Mouse (Mus musculus) CD4-positive, CD25-positive, alpha-beta regulatory T cell, adult 4 months (primary cell): ENCODE data around the gene Coro2b. TPM values are rescaled to one million over a fixed set of nuclear protein-coding genes. Genes with fewer than 3 reads are reported as not detected.

ENCODE experiments used
- ATAC-seq: one replicate; pipeline ENCODE4 v1.8.0; 2017
- polyA plus RNA-seq, 2 experiments: library from polyadenylated mRNA; unstranded; fragments of 100-300 nt; shearing (Covaris generic); gene quantifications; one replicate each; pipeline ENCODE4 v1.2.1; 2017

Coro2b gene
- polyA plus RNA-seq, 2 experiments from 2014 or later, result 2.7 to 3.6 TPM

DNA sequence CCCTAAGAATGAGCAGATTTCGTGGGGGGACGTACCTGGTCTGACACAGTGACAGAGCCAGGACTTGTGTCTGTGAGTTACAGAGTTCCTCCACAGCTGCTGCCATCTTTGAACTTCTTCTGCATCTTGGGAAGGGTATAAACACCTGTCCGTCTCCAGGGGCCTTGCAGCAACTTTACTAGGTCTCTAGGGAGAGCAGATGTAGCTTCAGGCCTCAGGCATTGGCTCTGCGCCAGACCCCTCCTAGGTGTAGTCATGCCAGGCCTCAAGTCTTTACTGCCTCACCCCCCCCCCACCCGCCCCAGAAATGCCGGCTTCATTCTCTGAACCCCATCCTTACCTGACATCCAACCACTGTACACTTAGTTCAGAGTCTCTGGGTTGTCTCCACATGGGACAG is 1.1 kb upstream of the Coro2b start:
- ATAC-seq, result no peak

DNA sequence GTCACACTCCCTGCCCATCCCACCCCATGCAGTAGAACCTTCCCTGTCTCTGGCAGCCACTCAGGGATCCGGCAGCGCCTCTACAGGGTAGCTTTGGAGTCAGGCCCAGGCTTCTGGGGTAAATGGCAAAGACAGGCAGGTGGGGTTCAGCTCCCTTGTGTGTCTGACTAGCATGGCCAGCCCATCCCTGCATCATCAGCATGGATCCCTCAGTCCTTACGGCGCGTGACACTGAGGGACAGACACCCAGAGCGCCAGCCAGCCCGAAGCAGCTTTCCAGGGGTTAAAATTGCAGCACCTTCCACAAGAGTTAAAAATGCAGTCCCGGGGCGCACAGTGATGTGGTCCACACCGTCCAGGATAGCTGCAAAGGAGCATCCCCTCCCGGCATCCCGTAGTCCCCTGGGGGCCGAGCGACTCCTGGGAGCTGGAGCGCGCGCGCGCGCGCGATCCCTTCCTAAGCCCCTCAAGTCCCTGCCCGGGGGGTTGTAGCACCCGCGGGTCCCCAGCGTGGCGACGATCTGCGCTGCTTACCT is 657 bp downstream of the Coro2b start:
- no peak for ATAC-seq

DNA sequence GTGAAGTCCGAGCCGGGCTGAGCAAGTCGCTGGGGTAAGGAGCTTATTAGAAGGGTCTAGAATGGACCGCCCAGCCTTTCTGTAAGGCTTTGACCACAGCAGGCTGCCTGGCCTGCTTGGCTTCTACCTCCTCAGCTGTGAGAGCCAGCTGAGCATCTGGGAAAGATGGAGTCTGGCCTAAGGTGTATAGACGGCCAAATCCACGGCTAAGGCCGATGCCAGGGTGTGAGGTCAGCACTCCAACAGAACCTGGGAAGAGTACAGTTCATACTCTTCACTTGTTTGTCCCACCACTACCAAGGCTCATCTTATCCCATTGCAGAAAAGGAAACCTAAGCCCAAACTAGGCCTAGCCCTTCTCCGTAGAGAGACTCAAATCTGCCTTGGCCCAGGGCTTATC is 1.3 kb downstream of the Coro2b start:
- no peak for ATAC-seq

DNA sequence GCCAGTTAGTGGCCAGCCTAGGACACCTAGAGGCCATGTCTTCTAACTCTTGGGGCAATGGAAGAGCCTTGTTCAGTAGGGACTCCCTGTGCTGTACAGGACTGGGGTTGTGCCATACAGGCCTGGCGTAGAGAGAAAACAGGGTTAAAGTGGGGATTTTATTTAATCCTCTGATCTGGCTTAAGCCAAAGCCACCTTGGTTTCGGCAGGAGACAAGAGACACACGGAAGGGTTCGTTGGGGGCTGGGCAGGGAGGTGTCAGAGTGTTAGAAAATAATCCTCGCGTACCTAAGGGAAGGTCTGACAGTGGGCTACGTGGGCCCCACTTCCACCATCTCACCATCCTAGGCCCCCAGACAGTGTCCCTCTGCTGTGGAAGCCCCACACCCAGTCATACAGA is 2.2 kb downstream of the Coro2b start:
- no peak for ATAC-seq

DNA sequence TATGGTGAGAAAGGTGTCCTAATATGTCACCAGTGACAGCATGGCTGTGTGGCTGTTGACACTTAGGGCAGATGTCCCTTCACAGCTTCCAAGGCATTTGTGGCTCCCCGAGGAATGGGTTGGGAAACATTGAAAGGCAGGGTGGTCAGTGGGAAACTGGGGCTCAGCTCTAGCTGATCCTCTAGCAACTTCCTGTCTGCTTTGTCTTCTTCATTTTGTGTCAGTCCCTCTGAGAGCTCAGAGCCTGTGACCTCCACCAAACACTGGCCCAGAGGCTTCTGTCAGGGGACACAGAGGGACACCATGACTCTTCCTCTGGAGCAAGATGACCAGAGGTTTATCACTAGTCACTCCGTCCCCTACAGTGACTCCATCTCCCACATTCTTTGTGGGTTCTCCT is 2.7 kb downstream of the Coro2b start:
- ATAC-seq, result no peak

DNA sequence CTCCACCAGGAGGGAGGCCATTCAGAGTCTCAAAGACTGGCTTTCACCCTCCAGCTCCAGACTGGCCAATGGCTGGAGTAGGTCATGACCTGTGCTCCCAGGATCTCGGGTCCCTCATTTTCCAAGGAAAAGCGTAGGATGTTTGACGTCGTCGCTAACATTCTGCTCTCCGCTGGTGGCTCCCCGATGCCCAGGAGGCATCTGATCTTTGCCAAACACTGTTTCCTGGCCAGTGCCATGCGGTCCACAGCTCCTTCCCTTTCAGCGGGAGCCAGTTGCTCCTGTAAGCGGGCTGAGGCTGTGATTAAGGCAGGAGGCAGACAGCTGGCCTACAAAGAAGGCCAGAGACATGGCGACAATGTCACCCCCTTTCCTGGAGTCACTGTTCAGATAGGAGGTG is 4.0 kb downstream of the Coro2b start:
- ATAC-seq, result no peak

DNA sequence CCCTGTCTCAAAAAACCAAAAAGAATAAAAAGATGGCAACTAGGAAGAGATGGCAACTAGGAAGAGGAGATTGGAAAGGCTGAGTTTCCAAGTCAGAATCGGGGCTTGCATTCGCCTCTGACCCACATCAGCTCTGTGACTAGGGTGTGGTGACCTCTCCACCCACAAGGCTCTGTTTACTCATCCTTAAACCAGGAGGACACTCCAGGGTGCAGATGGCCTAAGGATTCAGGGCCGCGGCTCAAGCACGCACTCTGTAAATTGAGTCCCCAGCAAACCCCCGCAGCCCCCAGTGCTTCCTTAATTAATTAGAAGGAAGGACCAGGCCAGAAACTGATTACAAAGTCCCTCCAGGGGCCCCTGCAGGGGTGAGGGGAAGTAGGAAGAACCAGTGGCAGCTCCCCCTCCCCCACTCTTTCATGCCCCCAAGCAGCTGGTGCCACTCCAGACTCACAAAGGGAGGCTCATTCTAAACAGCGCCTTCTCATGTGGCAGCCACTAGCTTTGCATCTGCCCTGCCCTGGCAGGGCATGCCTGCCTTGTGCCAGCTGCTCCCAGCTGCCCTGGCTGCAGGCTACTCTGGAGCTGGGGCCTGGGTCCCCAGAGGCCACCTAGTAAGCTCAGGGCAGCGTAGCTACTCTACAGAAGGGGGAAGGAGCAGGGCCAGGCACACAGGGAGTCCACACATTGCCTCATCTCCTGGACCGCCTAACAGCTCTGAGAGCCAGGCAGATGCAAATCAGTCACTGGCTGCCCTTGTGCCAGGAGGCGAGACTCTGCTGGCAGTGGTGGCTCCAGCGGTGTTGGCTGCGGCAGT is 5.2 kb downstream of the Coro2b start:
- no peak for ATAC-seq

DNA sequence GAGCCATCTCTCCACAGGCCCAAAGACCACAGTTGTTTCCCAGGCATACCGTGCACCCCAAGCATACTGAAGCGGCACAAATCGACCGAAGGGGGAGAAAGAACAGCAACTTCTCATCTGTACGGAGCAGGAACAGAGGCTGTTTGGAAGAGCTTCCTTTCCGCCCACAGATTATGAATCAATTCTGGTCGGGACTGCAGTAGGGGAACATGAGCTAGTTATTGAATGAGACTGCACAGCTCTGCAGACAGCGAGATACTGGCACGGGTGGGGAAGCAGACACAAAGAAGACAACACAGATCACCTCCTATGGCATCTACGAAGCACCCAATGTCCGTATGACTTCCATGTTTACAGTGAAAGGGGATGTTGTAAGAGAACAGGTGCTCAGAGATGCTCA is 8.3 kb downstream of the Coro2b start:
- ATAC-seq, result no peak

DNA sequence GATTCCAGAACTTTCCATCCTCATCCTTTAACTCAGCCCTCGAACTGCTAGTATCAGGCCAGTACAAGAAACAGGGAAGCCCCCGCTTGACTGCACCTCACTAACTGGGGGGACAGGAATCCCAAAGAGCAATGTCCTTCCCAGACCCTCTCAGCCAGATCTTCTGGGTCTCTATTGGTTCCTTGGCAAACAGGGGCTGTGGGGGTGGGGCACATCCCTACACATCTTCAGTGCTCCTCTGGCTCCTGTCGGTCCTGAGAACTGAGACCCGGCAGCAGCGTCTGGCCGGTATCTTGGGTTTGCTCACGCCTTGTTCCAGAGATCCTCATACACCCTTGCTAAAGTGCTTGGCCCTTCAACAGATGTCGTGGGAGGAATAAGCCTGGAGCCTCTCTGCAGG is 10.0 kb downstream of the Coro2b start:
- no peak for ATAC-seq

DNA sequence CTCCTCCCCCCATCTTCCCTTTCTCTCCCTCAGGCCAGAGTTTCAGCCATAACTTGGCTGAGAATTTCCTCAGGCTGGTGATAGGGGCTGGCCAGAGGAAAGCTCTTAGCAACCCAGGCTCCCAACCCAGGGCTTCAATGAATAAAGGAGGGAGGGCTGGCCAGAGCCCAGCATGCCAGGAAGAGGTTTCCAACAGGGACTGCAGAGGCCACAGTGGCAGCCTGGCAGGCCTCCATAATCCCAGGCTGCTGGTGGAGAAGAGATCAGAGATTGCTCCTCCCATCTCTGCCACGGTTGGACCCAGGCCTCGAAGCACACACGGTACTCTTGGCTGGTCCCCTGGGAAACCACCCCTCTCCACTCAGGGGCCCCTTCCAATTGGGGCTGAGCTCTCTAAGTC is 10.4 kb downstream of the Coro2b start:
- ATAC-seq, result no peak

DNA sequence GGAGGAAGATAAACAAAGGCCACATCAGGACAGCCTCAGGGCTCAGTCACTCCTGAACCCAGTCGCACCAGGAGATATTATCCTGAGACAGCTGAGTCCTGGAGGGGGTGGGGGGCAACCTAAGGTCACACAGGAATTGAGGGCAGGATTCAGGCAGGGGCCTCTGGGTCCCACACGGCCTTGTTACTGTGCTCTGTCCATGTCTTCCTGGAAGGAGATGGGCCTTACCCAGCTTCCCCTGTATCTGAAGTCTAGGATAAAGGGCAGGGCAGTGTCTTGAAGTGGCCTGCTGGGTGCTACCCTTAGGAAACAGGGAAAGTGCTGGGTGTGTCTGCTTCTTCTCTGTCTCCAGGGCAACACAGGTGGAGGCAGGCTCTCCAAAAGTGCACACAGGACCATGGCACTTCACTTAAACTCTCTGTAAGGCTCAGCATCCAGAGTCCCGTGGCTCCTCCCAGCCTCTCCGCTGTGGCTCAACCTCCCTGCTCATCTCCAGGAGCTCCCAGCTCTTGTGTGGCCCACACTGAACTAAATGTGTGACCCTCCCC is 12.0 kb downstream of the Coro2b start:
- ATAC-seq, result no peak

DNA sequence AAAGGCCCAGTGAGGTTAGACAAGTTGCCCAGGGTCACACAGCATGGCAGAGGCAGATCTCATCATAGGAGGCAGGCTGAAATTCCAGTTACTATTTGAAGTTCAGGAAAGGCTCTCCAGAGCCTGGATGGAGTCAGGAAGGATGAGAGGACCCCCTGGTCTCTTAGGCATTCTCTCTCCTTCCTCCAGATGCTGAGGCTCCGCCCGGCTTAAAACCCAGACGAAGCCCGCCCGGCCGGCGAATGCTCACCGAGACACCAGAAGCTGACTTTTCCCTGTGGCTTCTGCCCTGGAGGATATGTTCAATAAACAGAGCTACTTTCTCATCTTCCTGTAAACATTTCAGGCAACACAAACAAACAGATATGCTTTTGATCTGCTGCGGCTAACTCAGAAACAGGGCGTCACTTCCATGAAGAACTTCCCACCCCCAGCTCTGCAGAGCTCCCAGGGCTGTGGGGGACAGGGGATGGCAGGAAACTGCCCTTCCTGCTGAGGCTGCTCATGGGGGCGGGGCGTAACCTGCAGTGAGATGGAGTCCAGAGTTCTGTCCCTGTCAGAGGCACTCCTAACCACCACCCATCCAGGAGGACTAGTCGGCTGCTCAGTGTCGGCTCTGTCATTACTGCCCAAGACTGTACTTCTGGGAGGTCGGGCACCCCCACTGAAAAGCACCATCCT is 13.9 kb downstream of the Coro2b start:
- ATAC-seq, result no peak

DNA sequence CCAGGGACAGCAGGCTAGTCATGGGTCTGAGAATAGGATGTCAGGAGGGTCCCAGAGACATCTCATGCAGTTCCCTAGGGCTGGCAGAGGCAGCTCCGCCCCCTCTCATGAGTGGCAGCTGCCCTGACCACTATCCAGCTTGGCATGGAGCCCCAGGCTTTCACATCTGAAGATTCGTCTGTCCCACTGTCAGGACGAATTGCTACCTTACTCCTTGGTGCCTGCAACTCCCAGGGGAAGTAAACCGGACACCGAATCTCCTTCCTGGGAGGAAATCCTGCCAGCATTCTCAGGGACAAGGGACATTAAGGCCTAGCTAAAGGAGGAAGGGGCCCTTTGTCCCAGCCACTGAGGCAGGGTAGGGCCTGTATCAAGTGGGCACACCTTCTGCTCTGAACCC is 14.6 kb downstream of the Coro2b start:
- no peak for ATAC-seq

DNA sequence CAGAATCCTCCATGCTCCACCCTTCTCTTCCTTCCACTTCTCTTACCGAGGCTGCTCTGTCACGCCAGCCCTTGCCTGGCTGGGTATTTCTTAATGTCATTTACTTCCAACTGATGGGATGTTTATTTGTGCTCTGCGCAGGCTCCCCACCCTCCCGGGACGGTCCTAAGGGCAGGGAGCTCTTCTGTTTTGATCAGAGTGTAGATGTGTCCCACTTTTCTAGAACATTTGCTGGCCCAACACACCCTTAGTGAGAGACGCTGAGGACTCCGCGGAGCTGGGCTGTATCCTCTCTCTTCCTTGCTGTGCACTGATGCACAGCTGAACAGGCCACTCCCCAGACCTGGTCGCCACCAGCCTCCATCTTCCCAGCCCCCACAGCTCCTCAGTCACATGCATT is 15.3 kb downstream of the Coro2b start:
- ATAC-seq, result no peak

DNA sequence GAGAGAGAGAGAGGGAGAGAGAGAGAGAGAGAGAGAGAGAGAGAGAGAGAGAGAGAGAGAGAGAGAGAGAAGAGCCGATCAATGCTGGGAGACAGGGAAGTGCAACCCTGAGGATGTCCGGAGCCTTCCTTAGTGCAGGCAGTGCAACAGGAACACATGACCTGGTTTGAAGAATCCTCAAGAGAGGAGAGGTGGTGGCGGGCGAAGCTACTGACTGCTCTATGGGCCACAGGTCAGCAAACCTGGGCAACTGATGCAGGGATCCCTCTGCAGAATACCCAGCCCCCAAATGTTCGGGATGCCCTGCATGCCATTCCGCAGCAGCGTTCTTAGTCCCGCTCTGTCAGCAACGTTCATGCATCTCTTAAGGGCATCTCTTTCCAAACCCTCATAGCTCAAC is 15.9 kb downstream of the Coro2b start:
- no peak for ATAC-seq

DNA sequence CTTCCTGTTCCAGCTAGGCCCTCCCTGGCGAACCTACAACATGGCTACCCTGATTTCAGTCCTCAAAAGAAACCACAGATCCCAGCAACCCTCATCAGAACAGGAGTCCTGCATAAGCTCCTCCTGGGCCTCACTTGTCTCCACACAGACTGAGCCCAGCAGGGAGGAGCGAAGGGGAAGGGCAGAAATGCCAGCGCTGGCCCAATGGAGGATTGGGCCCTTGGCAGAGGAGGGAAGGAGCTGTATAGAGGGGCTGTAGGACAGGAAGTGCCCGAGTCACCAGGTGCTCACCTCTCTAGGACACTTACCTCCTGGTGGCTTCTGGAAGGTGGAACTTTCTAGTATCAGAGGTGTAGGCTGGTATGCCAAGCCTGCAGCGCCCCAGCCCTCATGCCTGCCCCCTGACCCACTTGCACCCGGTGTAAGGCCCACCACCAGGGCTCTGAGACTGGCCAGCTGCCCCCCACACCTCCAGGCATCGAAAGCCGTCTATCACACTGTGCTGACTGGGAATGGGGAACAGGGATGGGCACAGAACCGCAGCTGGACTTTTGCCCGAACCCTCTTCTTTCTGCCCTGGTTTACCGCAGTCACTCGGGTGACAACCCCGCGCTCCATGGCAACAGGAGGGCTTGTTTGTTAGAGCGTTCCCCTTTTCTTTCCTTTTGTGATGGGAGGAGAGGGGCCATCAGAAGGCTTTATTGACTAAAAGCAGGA is 16.9 kb downstream of the Coro2b start:
- ATAC-seq, result no peak

DNA sequence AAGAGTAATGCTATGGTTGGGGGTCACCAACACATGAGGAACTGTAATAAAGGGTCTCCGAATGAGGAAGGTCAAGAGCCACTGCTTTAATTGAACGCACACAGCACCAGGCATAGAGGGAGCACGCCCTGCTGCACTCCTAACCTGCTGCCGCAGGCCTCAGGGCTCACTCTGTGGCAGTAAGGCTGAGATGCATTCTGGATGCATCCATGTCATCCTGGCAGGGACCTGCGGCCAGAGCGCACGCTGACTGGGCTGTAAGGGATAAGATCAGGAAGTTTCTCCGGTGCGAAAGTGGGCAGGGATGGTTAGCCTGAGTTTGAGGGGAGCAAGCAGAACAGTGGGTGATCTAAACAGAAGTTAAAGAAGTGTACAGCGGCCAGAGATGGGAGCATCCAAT is 17.5 kb downstream of the Coro2b start:
- ATAC-seq, result no peak

DNA sequence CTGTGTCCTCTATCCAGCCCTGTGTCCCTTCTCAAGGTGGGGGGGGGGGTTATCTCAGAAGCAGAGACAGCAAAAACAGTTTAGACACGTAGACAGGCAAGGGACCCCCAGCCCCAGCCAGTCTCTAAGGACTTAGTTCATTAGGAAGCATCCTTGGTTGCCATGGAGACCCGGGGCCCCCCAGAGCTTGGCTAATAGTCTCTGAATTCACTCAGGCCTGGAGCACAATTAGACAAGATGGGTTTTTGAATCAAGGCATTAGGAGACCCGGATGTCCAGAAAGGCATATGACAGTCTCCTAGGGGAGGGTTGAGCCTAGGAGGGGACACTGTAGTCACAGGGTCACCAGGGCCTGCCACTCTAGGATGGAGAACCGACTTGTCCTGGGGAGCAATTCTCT is 18.3 kb downstream of the Coro2b start:
- ATAC-seq, result no peak

DNA sequence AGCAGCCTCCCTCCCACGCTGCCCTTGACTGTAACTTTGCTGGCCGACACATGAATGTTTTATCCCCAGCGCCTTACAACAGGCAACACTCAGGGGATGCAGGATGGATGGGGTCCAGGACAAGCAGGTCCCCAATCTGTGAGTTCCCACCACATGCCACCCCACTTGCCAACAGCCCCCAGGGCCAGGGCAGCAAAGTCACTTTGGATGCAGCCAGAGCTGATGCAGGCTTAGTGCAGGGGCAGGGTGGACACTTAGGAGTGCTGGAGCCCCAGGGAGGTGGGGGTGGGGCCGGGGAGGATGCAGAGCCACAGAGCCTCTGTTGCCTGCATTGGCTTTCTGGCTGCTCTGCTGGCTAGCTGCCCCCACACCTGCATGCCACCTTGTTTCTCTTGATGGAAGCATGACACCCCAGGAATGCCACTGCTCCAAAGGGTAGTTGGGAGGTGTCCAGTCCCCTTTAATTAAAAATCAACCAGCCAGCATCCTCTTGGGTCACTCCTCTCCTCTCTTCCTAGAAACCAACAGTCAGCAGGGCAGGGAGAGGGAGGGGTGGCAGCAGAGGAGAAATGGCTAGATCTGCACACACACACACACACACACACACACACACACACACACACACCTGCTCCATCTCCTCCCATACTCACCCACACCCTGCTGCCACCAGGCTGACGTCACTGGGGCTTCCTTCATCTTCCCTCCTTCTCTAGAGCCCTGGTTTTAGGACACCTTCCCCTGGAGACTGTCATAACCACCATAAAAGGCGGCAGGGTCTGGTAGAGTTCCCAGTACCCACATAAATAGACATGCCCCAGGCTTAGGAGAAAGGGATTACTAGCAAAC is 19.5 kb downstream of the Coro2b start:
- ATAC-seq, result no peak

DNA sequence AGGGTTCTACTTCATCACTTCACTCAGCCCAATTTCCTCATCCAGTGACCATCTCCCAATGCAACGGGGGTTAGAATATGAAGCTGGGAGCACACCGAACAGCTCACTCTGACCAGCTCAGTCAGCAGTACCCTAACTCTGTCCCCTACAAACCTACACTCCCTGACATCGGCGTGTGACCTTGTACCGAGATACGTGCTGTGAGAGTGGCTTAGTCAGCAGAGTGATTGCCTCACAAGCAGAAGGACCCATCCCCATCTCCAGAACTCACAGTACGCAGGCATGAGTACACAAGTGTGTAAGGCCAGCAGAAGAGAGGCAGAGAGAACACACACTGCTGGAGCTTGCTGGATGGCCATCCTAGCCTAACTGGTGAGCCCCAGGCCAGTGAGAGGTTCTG is 21.7 kb downstream of the Coro2b start:
- no peak for ATAC-seq

DNA sequence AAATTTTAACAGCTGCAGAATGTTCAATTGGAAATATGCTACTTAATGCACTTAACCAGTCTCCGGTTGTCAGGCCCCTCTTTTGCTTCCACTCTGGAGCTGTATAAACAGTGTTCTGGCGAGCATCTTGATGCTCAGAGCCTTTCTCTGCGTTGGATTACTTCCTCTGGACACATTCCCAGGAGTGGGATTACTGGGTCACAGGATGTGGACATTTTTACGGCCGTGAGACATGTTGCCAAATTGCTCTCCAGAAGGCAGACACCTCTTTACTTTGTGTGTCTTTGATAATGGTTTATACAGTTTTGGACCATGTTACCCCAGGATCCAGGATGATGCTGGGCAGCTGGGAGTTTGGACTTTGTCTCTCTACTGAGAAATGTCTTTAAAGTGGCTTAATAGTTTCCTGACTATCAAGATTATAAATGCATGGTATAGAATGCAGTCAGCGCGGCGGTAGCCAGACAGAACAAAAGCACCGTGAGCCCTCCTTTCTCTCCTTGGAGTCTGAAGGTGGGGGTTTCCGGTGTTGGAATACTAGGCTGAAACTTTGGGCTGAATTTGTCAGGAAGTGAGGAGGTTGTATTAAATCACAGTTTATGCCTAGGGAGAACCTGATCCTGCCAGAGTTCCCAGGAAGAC is 23.2 kb downstream of the Coro2b start:
- no peak for ATAC-seq

DNA sequence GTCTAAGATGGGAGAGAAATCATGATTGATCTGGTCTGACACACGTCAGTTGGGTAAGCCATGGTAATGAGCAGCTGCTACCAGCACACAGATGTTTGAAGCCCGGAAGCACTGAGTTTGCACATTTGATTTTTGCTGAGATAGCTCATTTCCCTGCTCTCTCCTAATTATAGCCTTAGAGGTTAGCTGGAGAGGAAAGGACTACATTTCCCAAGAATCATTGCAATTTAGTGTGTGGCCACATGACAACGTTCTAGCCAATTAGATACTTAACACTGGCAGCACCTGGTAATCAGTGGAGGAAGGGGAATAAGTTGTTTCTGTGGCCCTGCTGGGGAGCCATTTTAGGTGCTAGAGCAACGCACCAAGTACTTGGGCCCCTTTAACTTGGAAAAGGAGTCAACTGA is 26.3 kb downstream of the Coro2b start:
- ATAC-seq, result peak; percentile 97
